Mouse (Mus musculus) brown adipose tissue, adult 24 weeks (tissue): ENCODE data around the gene Stip1. TPM values are rescaled to one million over a fixed set of nuclear protein-coding genes. Genes with fewer than 3 reads are reported as not detected.

Source experiments
- H3K27ac ChIP-seq: fragments of 200-500 bp; replicated peaks from 2 replicates; pipeline ENCODE4 v1.5.1; 2012; ENCODE audit warnings: low read depth, mild to moderate bottlenecking, low read length
- H3K4me1 ChIP-seq: fragments of 200-500 bp; 2 replicates; pipeline ENCODE4 v1.6.1; 2012; ENCODE audit warnings: low read length, mixed read lengths; ENCODE audit not compliant: control insufficient read depth, insufficient read depth, insufficient read length
- H3K4me3 ChIP-seq: fragments of 200-500 bp; 2 replicates; pipeline ENCODE4 v1.5.1; 2012; ENCODE audit warnings: low read depth, mild to moderate bottlenecking, low read length, moderate library complexity; ENCODE audit not compliant: insufficient read depth
- polyA plus RNA-seq: library from polyadenylated mRNA; stranded (reverse); fragments of >200 nt; gene quantifications from 2 replicates; pipeline ENCODE4 v1.2.4, GENCODE M21; 2012; ENCODE audit not compliant: missing spikeins, insufficient read depth, insufficient read length

Gene Stip1
- polyA plus RNA-seq, 1 experiment: 81.7 TPM

DNA sequence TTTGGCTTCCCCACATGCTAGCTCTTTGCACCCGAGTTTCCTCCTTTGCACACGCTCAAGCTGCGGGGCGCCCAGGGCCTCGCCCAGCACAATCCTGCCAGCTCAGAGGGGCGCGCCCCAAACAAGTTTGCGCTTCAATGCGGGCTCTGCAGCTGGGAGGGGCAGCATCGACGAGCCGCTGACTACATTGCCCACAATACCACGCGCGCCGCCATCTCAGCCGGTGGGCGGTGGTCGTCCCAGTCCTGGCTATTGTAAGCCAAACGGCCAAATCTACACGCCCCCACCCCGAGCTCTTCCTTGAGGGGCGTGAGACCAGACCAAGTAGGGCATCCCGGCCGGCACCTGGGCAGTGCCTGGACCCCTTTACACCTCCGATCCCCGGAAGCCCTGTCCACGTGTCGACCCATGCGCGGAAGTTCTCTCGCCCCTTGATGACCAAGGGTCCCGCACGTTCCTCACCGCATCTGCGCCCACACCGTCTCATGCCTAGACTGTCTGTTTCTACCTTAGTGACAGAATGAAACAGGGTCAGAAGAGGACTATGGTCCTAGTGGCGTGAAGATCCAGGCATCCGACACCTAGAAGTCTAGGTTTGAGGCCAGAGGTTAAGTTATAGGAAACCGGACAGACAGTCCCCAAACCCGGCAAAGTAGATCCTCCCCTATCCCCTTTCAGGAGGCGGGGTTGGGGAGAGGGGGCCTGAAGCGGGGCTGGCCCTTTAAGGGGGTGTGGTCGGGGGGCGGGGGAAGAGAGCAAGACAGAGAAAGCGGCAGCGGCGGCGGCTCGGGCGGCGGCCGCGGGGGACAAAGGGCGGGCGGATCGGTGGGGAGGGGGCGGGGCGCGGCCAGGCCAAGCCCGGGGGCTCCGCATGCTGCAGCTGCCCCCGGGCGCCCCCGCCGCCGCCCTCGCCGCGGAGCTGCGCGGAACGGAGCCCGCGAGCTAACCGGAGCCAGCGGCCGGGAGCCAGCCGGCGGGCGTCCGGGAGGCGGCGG is 65.3 kb downstream of the Stip1 start, which contains the start of gene Ppp1r14b:
TSS of gene Ppp1r14b (plus strand) at position 758 of the 995 bp plus-strand sequence.
- no peaks in the 10 kb centered on the region; the same call in 1 of the 2 replicates for H3K4me1 ChIP-seq
- H3K4me3 ChIP-seq: peak within 1 kb of the TSS; percentile 80
- peak within 1 kb of the TSS; percentile 92 for H3K27ac ChIP-seq

DNA sequence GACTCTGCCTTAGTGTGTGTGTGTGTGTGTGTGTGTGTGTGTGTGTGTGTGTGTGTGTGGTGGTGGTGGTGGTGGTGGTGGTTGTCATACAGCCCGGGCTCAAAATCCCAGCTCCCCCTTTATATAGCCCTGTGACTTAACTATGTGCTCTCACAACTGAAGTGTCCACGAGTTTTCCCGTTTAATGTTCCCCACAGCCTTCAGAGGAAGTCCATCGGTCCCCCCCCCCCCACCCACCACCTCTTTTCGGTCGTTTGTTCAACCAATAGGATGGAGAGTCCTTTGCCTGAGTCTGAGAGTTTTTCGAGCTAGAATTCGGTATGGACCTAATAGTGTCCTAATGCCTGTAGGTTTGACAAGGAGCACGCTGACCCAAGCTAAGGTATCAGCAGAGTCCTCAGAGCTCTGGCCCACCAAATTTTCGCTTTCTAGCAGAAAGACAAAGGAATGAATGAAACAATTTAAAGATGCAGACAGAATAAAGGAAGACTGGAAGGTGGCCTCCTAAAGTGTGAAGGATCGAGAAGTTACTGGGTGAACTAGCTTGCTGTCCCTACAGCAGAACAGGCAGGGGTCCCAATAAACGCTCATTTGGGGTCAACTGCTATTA is 66.1 kb downstream of the Stip1 start:
- Histone ChIP-seq H3K4me3 (peak overlapping the region; percentile 70), H3K27ac (no peak overlapping the region), H3K4me1 (no peaks in the 10 kb centered on the region; the same call in 1 of the 2 replicates)

DNA sequence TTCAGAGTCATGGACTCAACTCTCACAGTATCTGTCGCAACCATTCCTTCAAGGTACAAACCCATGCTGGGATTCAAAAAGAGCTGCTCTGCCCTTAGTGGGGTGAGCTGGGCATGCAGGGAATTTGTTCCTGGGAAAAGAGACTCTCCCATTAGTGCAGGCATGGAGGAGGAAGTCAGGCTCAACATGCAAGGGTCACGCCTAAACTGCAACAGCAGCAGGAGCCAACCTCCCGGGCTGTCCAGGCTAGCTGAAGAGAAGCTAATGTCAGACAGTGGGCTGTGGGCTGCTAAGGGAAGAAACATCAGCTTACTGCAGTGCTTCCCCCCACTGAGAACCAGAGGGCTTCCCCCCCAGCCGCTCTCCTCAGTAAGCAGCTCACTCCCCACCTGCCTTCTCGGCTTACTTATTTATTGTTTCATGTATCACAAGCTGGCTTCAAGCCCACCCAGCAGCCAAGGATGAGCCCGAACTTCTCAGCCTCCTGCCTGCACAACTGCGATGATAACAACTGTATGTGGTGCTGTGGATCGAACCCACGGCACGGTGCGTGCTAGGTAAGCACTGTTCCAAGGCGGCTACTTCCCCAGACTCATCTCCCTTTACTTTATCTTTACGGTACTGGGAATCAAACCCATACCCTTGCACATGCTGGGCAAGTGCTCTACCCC is 67.4 kb downstream of the Stip1 start:
- Histone ChIP-seq H3K4me3 (no peak overlapping the region), H3K4me1 (peaks cover 3% of the 10 kb centered on the region), H3K27ac (no peak overlapping the region)

DNA sequence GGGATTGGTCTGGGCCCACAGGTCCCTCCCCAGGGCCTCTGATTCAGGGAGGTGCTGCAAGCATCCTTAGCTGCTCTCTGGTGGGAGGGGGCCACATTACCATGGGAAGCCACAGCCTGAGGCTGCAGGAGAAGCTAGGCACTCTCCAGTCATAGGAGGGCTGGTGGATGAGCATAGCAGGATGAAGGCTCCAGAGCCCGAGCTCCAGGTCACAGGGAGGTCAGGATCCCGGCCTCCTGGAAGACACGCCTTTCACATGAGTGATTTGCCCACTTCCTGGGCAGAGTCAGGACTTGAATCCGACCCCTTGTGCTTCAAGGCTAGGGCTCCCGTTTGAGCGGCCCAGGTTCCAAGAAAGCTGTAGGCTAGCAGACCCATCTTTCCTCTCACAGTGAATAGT is 68.1 kb downstream of the Stip1 start:
- H3K27ac ChIP-seq: no peak overlapping the region
- peaks cover 3% of the 10 kb centered on the region for H3K4me1 ChIP-seq
- H3K4me3 ChIP-seq: no peak overlapping the region

Other genes with a start within 250 kb of the Stip1 start
- 6.7 and 9.8 TPM in 2 replicates for gene Rps6ka4, start 199.3 kb downstream of the Stip1 start, polyA plus RNA-seq
- 1.9 and 2.3 TPM in 2 replicates for gene Ccdc88b, start 181.8 kb downstream of the Stip1 start, polyA plus RNA-seq
- gene Trmt112, start 130.3 kb downstream of the Stip1 start, polyA plus RNA-seq: 18.1 and 29.4 TPM in 2 replicates
- gene Prdx5, start 129.9 kb downstream of the Stip1 start, polyA plus RNA-seq: 974 and 1,161 TPM in 2 replicates
- 86.4 and 123 TPM in 2 replicates for gene Esrra, start 118.2 kb downstream of the Stip1 start, polyA plus RNA-seq
- not detected in 2 replicates for gene Catsperz, start 114.6 kb downstream of the Stip1 start, polyA plus RNA-seq
- gene Kcnk4, start 105.5 kb downstream of the Stip1 start, polyA plus RNA-seq: 1.6 and 1.8 TPM in 2 replicates
- 47.1 and 49.4 TPM in 2 replicates for gene Bad, start 98.1 kb downstream of the Stip1 start, polyA plus RNA-seq
- 31.2 and 45.5 TPM in 2 replicates for gene Gpr137, start 97.5 kb downstream of the Stip1 start, polyA plus RNA-seq
- 210 and 250 TPM in 2 replicates for gene Ppp1r14b, start 65.0 kb downstream of the Stip1 start, polyA plus RNA-seq
- 23.8 and 26.8 TPM in 2 replicates for gene Plcb3, start 63.5 kb downstream of the Stip1 start, polyA plus RNA-seq
- 126 and 133 TPM in 2 replicates for gene Fkbp2, start 59.5 kb downstream of the Stip1 start, polyA plus RNA-seq
- 255 and 283 TPM in 2 replicates for gene Vegfb, start 52.3 kb downstream of the Stip1 start, polyA plus RNA-seq
- gene Dnajc4, start 47.4 kb downstream of the Stip1 start, polyA plus RNA-seq: 70.0 and 78.9 TPM in 2 replicates
- 10.9 and 11.7 TPM in 2 replicates for gene Nudt22, start 43.9 kb downstream of the Stip1 start, polyA plus RNA-seq
- gene Trpt1, start 43.8 kb downstream of the Stip1 start, polyA plus RNA-seq: 15.0 and 19.3 TPM in 2 replicates
- 2.0 and 2.8 TPM in 2 replicates for gene Fermt3, start 20.5 kb downstream of the Stip1 start, polyA plus RNA-seq
- gene Macrod1, start 16.8 kb upstream of the Stip1 start, polyA plus RNA-seq: 155 and 161 TPM in 2 replicates
- gene Flrt1, start 65.8 kb upstream of the Stip1 start, polyA plus RNA-seq: 0.59 TPM in 1 of 2 replicates, not detected in the other
- 28.7 and 44.7 TPM in 2 replicates for gene Otub1, start 166.3 kb upstream of the Stip1 start, polyA plus RNA-seq
- gene Cox8a, start 177.6 kb upstream of the Stip1 start, polyA plus RNA-seq: 4,354 and 4,380 TPM in 2 replicates
- 9.6 and 10.3 TPM in 2 replicates for gene Naa40, start 201.2 kb upstream of the Stip1 start, polyA plus RNA-seq
- gene Rcor2, start 227.4 kb upstream of the Stip1 start, polyA plus RNA-seq: 1.0 and 7.8 TPM in 2 replicates